Mouse (Mus musculus) hindbrain, embryonic 10.5 days (tissue): Measurements from ENCODE around the gene 1500015O10Rik. TPM values are rescaled to one million over a fixed set of nuclear protein-coding genes. Genes with fewer than 3 reads are reported as not detected.

Source experiments
- DNase-seq: peaks from one replicate; pipeline ENCODE4 v3.0.0-alpha.2; 2017; ENCODE audit warnings: low spot score
- H3K27ac ChIP-seq: fragments of 300-500 bp; sonication (generic); 2 replicates; pipeline ENCODE4 v1.5.1; 2016; ENCODE audit warnings: mild to moderate bottlenecking, moderate library complexity
- H3K27me3 ChIP-seq: fragments of 300-500 bp; sonication (generic); 2 replicates; pipeline ENCODE4 v1.6.1; 2016; ENCODE audit warnings: mild to moderate bottlenecking; ENCODE audit not compliant: poor library complexity, insufficient read depth, severe bottlenecking
- H3K36me3 ChIP-seq: fragments of 300-500 bp; sonication (generic); 2 replicates; pipeline ENCODE4 v1.6.1; 2016; ENCODE audit warnings: mild to moderate bottlenecking, moderate library complexity
- H3K4me1 ChIP-seq: fragments of 300-500 bp; sonication (generic); replicated peaks from 2 replicates; pipeline ENCODE4 v1.6.1; 2016; ENCODE audit warnings: mild to moderate bottlenecking
- H3K4me3 ChIP-seq: fragments of 300-500 bp; sonication (generic); 2 replicates; pipeline ENCODE4 v1.5.1; 2016; ENCODE audit warnings: mild to moderate bottlenecking, moderate library complexity
- H3K9me3 ChIP-seq: fragments of 300-500 bp; sonication (generic); 2 replicates; pipeline ENCODE4 v1.6.1; 2016; ENCODE audit warnings: mild to moderate bottlenecking, moderate library complexity
- WGBS: fragments of 180-500 bp; shearing (Covaris S2); methylation state at CpG from one replicate; pipeline ENCODE4 v1.1.7; 2016; 5-methylcytosine and 5-hydroxymethylcytosine counted together
- polyA plus RNA-seq: library from polyadenylated mRNA; unstranded; fragments of >200 nt; fragmentation: Nextera tagmentation; extraction: Ambion mirVana; gene quantifications from 2 replicates; pipeline ENCODE4 v1.2.1, GENCODE M21; 2016

1500015O10Rik gene
- polyA plus RNA-seq, 1 experiment from 2014 or later: 9.8 TPM

GRCm38 (mm10) chr1:43782680-43783079 lies 52.3 kb downstream of the 1500015O10Rik start:
- H3K4me1 ChIP-seq: no peaks in the 10 kb centered on the region
- H3K4me3 ChIP-seq: no peak overlapping the region
- no peaks in the 10 kb centered on the region for H3K27me3 ChIP-seq
- no peak overlapping the region for H3K27ac ChIP-seq
- 93% methylated on average over 3 of the region's 3 CpGs for WGBS
- H3K36me3 ChIP-seq: peaks cover 38% of the 10 kb centered on the region
- DNase-seq: no peak
- H3K9me3 ChIP-seq: no peaks in the 10 kb centered on the region

GRCm38 (mm10) chr1:43783186-43783585 lies 52.8 kb downstream of the 1500015O10Rik start:
- H3K9me3 ChIP-seq: no peaks in the 10 kb centered on the region
- H3K36me3 ChIP-seq: peaks cover 38% of the 10 kb centered on the region
- no peaks in the 10 kb centered on the region for H3K27me3 ChIP-seq
- H3K4me1 ChIP-seq: no peaks in the 10 kb centered on the region
- no peak overlapping the region for H3K4me3 ChIP-seq
- H3K27ac ChIP-seq: no peak overlapping the region
- 96% methylated on average over 3 of the region's 3 CpGs for WGBS
- no peak for DNase-seq

- DNase-seq: no peak
Observed at GRCm38 (mm10) chr1:43785316-43785715, 54.9 kb downstream of the 1500015O10Rik start.

GRCm38 (mm10) chr1:43786711-43787110 lies 56.3 kb downstream of the 1500015O10Rik start:
- Histone ChIP-seq H3K36me3 (peaks cover 31% of the 10 kb centered on the region), H3K9me3 (no peaks in the 10 kb centered on the region), H3K4me1 (no peaks in the 10 kb centered on the region), H3K27ac (no peak overlapping the region), H3K4me3 (no peak overlapping the region), H3K27me3 (no peaks in the 10 kb centered on the region)
- no peak for DNase-seq
- WGBS: 89% methylated on average over 5 of the region's 5 CpGs

More at GRCm38 (mm10) chr1:43785316-43785715, 54.9 kb downstream of the 1500015O10Rik start:
- 92% methylated on average over 5 of the region's 5 CpGs for WGBS
- H3K9me3 ChIP-seq: no peaks in the 10 kb centered on the region
- peaks cover 31% of the 10 kb centered on the region for H3K36me3 ChIP-seq
- H3K27me3 ChIP-seq: no peaks in the 10 kb centered on the region
- no peak overlapping the region for H3K4me3 ChIP-seq
- no peaks in the 10 kb centered on the region for H3K4me1 ChIP-seq
- no peak overlapping the region for H3K27ac ChIP-seq

DNA sequence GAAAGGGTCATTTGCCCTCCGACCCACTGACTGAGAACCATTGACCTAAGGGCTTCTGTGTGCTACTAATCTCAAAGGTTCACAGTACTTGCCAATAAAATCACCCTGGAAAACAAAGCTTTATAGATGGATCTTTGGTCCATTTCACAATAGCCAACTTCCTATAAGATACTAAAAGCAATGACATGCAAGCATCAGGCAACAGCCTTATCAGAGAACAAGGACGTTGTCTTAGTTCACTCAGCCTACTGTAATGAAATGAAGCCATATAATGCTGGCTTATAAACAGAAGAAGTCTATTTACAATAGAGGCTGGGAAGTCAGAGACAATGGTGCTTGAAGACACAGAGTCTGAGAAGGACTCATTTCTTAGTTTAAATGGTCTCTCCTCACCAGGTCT lies 59.4 kb downstream of the 1500015O10Rik start:
- H3K27ac ChIP-seq: no peak overlapping the region
- no peaks in the 10 kb centered on the region for H3K4me1 ChIP-seq
- peaks cover 27% of the 10 kb centered on the region for H3K36me3 ChIP-seq
- H3K27me3 ChIP-seq: no peaks in the 10 kb centered on the region
- no peak overlapping the region for H3K4me3 ChIP-seq
- no peaks in the 10 kb centered on the region for H3K9me3 ChIP-seq
- no peak for DNase-seq
- 90% methylated on average over 2 of the region's 2 CpGs for WGBS

Other genes with a start within 250 kb of the 1500015O10Rik start
- gene Uxs1, start 97.2 kb downstream of the 1500015O10Rik start, polyA plus RNA-seq: 19.3 and 19.4 TPM in 2 replicates
- gene Tpp2, start 203.0 kb downstream of the 1500015O10Rik start, polyA plus RNA-seq: 61.5 and 73.7 TPM in 2 replicates